Mouse (Mus musculus) CD4-positive, CD25-positive, alpha-beta regulatory T cell, adult 2 months (primary cell): ENCODE measurements around the gene 3110082I17Rik.

ENCODE experiments used
- DNase-seq: peaks from one replicate; pipeline ENCODE4 v3.0.0-alpha.2; 2012; ENCODE audit warnings: low read depth, low spot score

Gene 3110082I17Rik

GRCm38 (mm10) chr5:139453031-139453430 is 7.3 kb downstream of the 3110082I17Rik start:
- no peak for DNase-seq

- DNase-seq = no peak
These were observed 10.4 kb downstream of the 3110082I17Rik start for GRCm38 (mm10) chr5:139449926-139450325.

- DNase-seq = no peak
These were observed 11.1 kb downstream of the 3110082I17Rik start for GRCm38 (mm10) chr5:139449161-139449791.

GRCm38 (mm10) chr5:139448025-139448424 is 12.3 kb downstream of the 3110082I17Rik start:
- no peak for DNase-seq

- DNase-seq = no peak
These were observed 15.1 kb downstream of the 3110082I17Rik start for GRCm38 (mm10) chr5:139445258-139445657.

GRCm38 (mm10) chr5:139442962-139443361 is 17.4 kb downstream of the 3110082I17Rik start:
- DNase-seq = no peak

GRCm38 (mm10) chr5:139442428-139442827 is 17.9 kb downstream of the 3110082I17Rik start:
- no peak for DNase-seq

GRCm38 (mm10) chr5:139441726-139442018 is 18.7 kb downstream of the 3110082I17Rik start:
- DNase-seq = no peak

GRCm38 (mm10) chr5:139440926-139441725 is 19.2 kb downstream of the 3110082I17Rik start:
- no peak for DNase-seq

GRCm38 (mm10) chr5:139440451-139440850 is 19.9 kb downstream of the 3110082I17Rik start:
- no peak for DNase-seq

- DNase-seq = no peak
These were observed 21.9 kb downstream of the 3110082I17Rik start for GRCm38 (mm10) chr5:139438440-139438839.

GRCm38 (mm10) chr5:139437769-139438168 is 22.6 kb downstream of the 3110082I17Rik start:
- no peak for DNase-seq

- DNase-seq = no peak
These were observed 25.4 kb downstream of the 3110082I17Rik start for GRCm38 (mm10) chr5:139434940-139435339.

GRCm38 (mm10) chr5:139433842-139434568 is 26.3 kb downstream of the 3110082I17Rik start:
- no peak for DNase-seq

- DNase-seq = no peak
These were observed 27.4 kb downstream of the 3110082I17Rik start for GRCm38 (mm10) chr5:139432747-139433508.

GRCm38 (mm10) chr5:139432333-139432732 is 28.0 kb downstream of the 3110082I17Rik start:
- no peak for DNase-seq

GRCm38 (mm10) chr5:139429818-139430341 is 30.4 kb downstream of the 3110082I17Rik start:
- no peak for DNase-seq

GRCm38 (mm10) chr5:139427989-139428388 is 32.3 kb downstream of the 3110082I17Rik start:
- DNase-seq = no peak

- DNase-seq = no peak
These were observed 33.3 kb downstream of the 3110082I17Rik start for GRCm38 (mm10) chr5:139427001-139427400.

GRCm38 (mm10) chr5:139425198-139425597 is 35.1 kb downstream of the 3110082I17Rik start:
- no peak for DNase-seq
